Mouse (Mus musculus): ENCODE results near the gene Rxfp2.

The Rxfp2 gene

DNA sequence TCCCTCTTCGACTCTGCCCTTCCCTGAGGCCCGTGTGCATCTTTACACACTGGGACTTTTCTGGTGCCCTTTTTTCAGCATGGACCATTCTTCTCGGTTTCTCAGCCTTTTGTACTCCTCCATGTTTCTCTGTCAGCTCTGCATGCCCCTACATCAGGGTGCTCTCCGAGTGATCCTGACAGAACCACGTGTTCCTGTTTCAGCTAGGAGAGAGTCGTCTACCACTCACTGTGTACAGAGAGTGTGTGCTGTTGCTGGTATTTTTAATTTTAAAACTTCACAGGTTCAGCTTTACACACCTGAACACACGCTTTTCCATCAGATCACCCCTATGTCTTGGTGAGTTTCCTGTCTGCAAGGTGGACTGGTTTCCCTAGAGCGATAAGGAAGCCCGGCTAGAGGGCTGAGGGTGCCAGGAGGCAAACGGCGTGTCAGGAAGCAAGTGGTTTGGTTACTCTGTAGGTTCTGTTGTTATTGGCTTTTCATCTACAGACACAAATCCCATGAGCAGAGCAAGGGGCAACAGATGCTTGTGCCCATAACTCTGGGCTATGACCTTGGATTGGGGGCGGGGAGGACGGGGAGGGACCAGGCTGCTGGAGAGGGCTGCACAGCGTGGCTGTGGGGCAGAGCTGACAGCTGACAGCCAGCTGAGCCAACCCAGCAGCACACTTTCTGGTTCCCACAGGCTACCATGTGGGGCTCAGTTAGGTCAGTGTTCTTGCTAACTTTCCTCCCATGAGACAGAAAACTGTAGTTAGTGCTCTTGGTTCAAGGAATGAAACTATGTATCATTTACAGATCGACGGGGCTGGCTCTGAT, 97.0 kb downstream of the Rxfp2 start:
- DNase-seq (ENCODE audit: low spot score): no peak

DNA sequence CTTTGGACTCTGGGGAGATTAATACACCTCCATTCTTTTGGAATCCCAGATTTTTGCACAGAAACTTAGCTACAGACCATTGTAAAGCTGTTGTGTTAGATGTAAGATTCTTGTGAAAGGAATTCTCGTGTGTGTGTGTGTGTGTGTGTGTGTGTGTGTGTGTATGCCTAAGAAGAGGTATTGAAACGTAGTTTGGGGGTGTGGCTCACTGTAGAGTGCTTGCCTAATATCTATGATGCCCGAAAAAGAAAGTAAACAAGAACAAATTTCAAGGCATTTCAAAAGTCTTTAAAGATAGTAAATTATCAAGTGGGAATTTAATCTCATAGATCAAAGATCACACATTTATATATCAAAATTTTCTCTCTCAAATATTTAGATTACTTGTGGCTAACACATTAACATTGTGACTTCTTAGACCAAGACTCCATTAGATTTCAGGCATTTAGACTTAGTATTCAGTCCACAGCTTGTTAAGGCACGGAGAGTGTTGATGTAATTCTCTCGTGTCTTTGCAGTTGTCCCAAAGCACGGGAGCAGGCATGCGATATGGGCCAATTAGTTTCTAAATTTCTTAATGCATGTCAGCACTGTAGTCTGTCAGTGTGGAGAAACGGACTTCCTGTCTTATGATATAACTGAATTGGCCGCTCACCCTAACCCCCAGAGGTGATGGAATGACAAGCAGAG, 97.9 kb downstream of the Rxfp2 start:
- DNase-seq (ENCODE audit: low spot score): no peak

DNA sequence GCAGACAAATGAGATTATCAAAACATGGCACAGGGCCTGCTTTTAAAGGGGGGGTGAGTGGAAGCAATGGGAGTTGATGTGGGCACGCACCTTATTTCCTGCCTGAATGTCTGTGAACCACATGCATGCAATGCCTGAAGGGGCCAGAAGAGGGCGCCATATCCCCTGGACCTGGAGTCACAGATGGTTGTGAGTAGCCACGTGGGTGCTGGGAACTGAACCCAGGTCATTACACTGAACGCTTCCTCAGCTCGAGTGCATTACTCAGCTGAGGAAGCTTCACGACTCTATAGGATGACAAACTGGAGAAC, 98.4 kb downstream of the Rxfp2 start:
- no peak for DNase-seq (ENCODE audit: low spot score)

DNA sequence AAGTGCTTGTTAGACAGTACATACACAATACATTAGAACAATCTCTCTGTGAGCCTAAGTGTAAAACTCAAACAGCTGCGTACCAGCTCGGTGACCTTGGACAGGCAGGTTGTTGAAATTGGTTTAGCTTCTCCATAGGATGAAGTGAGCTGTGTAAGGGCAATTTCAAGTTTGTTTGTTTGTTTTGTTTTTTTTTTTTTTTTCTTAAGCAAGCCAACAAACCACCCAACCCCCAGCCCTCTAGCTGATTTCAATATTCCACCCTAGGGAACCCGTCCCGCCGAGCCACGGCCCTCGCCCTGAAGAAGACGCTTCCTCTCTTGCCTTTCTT, 99.6 kb downstream of the Rxfp2 start:
- DNase-seq (ENCODE audit: low spot score): no peak

DNA sequence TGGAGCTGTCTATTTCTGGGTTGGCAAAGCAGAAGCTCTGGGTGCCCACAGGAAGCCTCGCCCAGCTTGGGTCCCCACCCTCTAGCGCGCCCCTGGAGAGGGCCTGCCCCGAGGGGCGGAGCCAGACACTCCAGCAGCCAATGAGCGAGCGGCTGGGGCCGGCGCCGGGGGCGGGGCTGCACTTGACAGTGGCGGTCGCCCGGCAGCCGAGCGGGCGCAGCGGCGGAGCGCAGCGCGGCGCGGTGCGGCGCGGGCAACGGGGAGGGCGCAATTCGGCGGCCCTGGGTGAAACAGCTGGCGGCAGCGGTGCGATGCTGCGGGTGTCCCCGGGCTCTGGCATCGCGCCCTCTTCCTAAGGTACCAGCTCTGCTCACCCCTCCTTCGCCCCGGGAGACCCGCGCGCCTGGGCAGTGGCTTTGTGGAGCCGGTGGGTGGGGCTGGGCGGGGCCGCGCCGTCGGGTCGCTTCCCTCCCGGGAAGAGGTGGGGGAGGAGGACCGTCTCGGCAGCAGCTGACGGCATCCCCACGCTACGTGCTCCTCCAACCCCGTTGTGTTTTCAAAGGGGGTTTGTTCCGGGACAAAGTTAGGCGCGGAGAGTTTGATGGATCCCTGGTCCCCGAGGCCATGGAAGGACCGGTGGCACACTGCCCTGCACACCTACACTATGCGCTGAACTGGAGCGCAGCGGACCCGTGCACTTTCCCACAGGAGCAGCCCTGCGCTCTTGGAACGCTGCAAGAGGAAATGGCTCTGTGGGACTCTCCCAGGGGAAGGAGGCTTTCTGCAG, 100.2 kb downstream of the Rxfp2 start, which contains the start of gene Fry:
Gene Fry, plus strand, starts transcription at position 191 of the 787 bp plus-strand sequence.
- peak; percentile 96 for DNase-seq (ENCODE audit: low spot score)

DNA sequence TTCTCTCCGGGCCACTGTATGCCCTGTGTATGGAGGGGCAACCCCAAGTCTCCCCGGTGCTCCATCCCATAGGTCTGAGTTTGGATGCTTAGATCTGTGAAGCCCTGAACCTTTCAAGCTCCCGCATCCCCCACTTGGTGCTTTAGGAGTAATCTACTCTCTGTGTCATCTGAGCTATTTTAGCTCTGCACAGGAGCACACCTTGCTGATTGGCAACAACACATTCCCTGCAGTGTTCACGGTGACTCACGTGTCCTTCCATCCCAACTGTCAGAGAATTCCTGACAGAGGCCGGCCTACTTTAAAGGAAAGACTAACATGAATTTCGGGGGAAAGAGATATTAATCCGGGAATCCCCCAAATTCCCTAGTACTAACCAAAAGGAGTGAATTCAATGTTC, 102.2 kb downstream of the Rxfp2 start:
- no peak for DNase-seq (ENCODE audit: low spot score)

DNA sequence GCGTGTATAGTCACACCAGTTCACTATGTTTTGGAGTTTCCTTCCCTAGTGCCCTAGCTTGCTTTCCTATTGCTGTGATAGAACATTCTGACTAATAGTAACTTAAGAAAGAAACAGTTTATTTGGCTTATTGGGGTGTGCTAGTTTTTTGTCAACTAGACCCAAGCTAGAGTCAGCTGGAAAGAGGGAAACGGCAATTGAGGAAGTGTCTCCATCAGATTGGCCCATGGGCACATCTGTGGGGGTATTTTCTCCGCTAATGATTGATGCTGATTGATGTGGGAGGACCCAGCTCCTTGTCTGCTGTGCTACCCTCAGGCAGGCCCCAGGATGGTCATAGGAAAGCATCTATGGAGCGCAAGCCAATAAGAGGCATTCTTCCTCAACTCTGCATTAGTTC, 103.6 kb downstream of the Rxfp2 start:
- DNase-seq (ENCODE audit: low spot score): no peak

DNA sequence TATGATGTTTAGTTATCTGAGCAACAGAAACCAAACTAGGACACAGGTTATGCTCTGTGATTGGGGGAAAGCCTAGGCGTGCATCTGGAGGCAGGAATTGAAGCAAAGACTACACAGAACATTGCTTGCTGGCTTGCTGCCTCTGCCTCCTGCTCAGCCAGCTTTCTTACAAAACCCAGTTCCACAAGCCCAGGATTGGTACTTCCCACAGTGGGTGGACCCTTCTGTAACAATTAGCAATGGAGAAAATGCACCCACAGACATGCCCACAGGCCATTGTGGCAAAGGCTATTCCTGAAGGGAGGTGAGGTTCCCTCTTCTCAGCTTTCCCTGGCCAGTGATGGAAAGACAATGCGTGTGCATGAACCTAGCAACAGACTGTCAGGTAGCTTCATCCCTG, 104.1 kb downstream of the Rxfp2 start:
- DNase-seq (ENCODE audit: low spot score): no peak

DNA sequence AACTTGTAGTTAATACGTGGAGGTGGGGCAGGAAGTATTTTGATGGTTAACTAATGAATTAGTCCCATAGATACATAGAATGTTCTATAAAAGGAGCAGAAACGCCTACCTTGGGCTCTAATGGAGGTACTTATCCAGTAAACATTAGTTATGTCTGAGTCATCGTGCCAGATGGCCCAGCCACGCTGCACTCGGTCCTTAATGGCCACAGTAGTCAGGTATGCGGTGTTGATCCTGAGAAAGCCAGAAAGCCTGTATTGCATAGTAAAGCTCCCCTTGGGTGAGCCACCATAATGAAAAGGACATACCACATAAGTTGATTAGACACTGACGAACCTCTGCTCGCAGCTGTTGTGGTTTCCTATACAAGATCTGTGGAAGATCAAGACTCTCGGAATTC, 107.4 kb downstream of the Rxfp2 start:
- DNase-seq (ENCODE audit: low spot score): no peak

DNA sequence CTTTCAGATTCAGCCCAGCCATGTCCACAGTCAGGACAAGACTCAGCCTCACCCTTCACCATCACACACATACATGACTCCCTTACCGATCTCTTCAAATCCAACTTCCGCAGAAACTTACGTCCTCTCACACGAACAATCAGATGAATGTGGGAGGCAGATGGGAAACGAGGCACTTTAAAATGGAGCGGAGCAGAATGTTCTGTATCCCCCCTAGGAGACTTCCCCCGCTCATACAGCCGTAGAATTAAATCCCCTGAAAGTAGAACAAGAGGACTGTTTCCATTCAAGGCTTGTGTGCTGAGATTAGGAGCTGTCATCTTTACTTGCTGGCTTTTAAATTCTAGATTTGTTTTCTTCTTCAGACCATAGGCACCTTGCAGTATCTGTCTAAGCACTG, 110.0 kb downstream of the Rxfp2 start:
- no peak for DNase-seq (ENCODE audit: low spot score)

DNA sequence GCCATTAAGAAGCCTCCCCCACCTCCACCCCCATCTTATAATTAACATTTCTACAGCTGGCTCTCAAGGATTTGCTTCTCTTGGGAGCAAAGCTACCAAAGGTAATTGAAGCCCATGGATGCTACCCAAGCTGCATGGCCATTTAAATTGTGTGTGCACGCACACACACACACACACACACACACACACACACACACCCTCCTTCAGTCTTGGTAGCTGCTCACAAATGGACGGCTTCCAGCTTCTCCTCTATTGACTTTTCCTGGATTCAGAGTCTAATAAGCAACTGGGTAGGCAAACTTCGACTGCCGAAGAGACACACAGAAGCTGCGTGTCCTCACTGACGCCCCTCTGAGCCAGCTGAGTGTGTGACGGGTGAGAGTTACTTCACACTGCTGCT, 111.7 kb downstream of the Rxfp2 start:
- DNase-seq (ENCODE audit: low spot score): no peak

DNA sequence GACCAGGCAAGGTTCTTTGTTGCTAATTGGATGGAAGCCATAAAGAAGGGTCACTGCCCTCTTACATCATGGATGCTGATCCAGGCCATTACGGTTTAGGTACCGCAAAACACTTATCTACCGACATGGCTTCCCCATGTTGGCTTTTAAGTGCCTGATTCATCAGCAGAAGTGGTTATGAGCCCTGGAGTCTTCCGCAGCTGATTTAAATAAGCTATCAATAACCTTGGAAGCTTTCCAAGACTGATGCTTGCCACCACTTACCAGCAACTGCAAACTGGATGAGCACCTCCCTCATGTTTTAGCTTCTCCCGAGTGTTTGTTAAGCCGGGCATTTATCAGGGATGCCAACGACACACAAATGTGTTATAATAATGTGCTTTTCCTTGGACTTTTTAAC, 112.7 kb downstream of the Rxfp2 start:
- no peak for DNase-seq (ENCODE audit: low spot score)

All from lung, postnatal 25 days (tissue).